Mouse (Mus musculus) thymus, adult 2 months (tissue): ENCODE measurements around the gene Ankra2. TPM values are rescaled to one million over a fixed set of nuclear protein-coding genes. Genes with fewer than 3 reads are reported as not detected.

Source experiments
- DNase-seq: peaks from one replicate; pipeline ENCODE4 v3.0.0; 2021
- H3K27ac ChIP-seq: fragments of 200-500 bp; 2 replicates; pipeline ENCODE4 v1.5.1; 2012; ENCODE audit warnings: low read length, control low read depth; ENCODE audit not compliant: control insufficient read depth, insufficient read depth
- H3K27me3 ChIP-seq: fragments of 200-500 bp; 2 replicates; pipeline ENCODE4 v1.6.1; 2012; ENCODE audit warnings: mild to moderate bottlenecking, low read length, moderate library complexity, mixed read lengths; ENCODE audit not compliant: control insufficient read depth, insufficient read depth
- H3K36me3 ChIP-seq: fragments of 200-500 bp; 2 replicates; pipeline ENCODE4 v1.6.1; 2012; ENCODE audit warnings: mild to moderate bottlenecking, low read length, moderate library complexity; ENCODE audit not compliant: control insufficient read depth, insufficient read depth
- H3K4me1 ChIP-seq: fragments of 200-500 bp; replicated peaks from 2 replicates; pipeline ENCODE4 v1.6.1; 2012; ENCODE audit warnings: low read length; ENCODE audit not compliant: control insufficient read depth, insufficient read depth
- H3K4me3 ChIP-seq: fragments of 200-500 bp; 2 replicates; pipeline ENCODE4 v1.5.1; 2012; ENCODE audit warnings: mild to moderate bottlenecking, low read length, control low read depth, moderate library complexity; ENCODE audit not compliant: control insufficient read depth, insufficient read depth
- CTCF ChIP-seq: fragments of 200-500 bp; IDR thresholded peaks from 2 replicates; pipeline ENCODE4 v1.5.1; 2012; ENCODE audit warnings: mild to moderate bottlenecking, control low read depth, low read length, moderate library complexity, borderline replicate concordance; ENCODE audit not compliant: control insufficient read depth, poor library complexity, insufficient read depth; ENCODE audit errors: extremely low read depth
- POLR2A ChIP-seq: fragments of 200-500 bp; IDR thresholded peaks from 2 replicates; pipeline ENCODE4 v1.6.1; 2012; ENCODE audit warnings: mild to moderate bottlenecking, low read length, control low read depth, moderate library complexity; ENCODE audit not compliant: control insufficient read depth, poor library complexity, insufficient read depth; ENCODE audit errors: extremely low read depth
- WGBS: fragments of 180-500 bp; shearing (Covaris S2); methylation state at CpG from one replicate; pipeline ENCODE4 v1.1.7; 2018; 5-methylcytosine and 5-hydroxymethylcytosine counted together
- polyA plus RNA-seq: library from polyadenylated mRNA; depleted of rRNA; stranded (reverse); fragments of >200 nt; gene quantifications from 2 replicates; pipeline ENCODE4 v1.2.3, GENCODE M21; 2012

The Ankra2 gene
- polyA plus RNA-seq, 1 experiment = 18.9 TPM

DNA sequence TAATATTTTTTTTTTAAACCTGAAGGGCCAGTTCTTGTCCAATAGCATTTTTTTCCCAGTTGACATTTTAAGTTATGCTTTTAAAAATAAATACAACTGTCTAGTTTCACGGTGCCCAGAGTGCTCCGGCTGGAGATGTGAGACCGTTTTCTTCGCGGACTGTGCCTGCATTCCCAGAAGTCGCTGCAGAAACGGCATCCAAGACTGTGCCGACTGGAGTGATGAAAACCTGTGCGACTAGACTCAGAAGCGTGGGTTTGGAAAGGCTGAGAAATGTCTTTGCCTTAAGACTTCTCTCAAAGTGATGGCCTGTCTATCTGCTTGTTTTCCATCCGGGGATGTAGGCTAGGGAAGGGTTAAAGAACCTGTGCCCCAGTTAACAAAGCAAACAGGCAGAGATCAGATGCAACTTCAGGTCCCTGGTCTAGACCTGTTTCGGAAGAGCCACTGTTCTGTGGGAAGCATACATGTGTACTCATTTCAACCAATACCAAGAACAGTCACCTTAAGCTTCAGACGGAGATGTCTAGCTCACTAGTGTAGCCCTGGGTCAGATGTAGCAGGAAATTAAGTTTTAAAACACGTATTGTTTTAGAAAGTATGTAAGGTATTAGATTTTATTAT lies 44.1 kb downstream of the Ankra2 start:
- Histone ChIP-seq H3K4me3 (no peak overlapping the region), H3K4me1 (no peaks in the 10 kb centered on the region), H3K36me3 (peaks cover 36% of the 10 kb centered on the region), H3K27me3 (no peaks in the 10 kb centered on the region), H3K27ac (no peak overlapping the region)
- TF ChIP-seq CTCF (no peak), POLR2A (no peak)
- no peak for DNase-seq
- 87% methylated on average over 14 of the region's 14 CpGs for WGBS

- no peak overlapping the region for H3K4me3 ChIP-seq
These were observed 45.1 kb downstream of the Ankra2 start for GRCm38 (mm10) chr13:98308004-98308403.

DNA sequence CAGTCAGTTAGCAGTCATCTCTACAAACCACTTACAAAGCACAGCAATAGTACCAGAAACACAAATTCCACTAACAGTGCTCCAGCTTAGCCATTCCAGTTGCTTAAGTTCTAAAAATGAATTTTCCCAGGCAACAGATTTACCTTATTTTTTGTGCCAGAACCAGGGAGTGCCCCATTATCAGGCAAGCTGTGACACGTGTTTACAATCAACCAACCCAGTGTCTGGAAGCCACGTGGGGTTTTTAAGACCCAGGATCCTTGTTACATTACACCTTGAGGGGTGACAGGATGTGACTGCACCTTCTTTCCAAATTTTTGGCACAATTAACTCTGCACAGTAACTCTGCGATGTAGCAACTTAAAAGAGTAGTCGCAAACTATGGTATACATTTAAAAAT lies 45.9 kb downstream of the Ankra2 start:
- no peaks in the 10 kb centered on the region for H3K4me1 ChIP-seq
- DNase-seq = no peak
- H3K27ac ChIP-seq = no peak overlapping the region
- no peak overlapping the region for H3K4me3 ChIP-seq
- no peaks in the 10 kb centered on the region for H3K27me3 ChIP-seq
- H3K36me3 ChIP-seq = peaks cover 52% of the 10 kb centered on the region
- 95% methylated on average over 4 of the region's 4 CpGs for WGBS
- TF ChIP-seq POLR2A (no peak), CTCF (no peak)

More at GRCm38 (mm10) chr13:98308004-98308403, 45.1 kb downstream of the Ankra2 start:
- Histone ChIP-seq H3K27me3 (no peaks in the 10 kb centered on the region), H3K36me3 (peaks cover 45% of the 10 kb centered on the region), H3K4me1 (no peaks in the 10 kb centered on the region), H3K27ac (no peak overlapping the region)
- WGBS = 94% methylated on average over 5 of the region's 5 CpGs
- TF ChIP-seq POLR2A (no peak), CTCF (no peak)
- DNase-seq = no peak

DNA sequence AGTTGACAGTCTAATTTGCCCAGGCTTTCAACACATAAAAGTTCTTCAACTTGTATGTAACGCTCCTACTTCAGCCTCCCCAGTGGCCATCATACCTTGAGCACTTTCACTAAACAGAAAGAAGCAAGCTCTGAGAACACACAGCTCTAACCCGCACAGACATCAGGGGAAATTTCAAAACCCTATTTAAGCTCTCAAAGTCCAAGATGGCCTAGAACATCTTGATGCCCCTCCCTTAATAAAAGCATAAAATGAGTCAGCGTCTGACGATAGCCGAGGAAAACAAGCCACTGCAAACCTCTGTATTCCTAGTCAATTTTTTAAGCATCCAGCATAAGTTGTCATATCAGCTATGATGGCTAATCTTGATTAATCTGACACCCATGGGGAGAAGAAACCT lies 48.7 kb downstream of the Ankra2 start:
- TF ChIP-seq CTCF = no peak
- TF ChIP-seq POLR2A = no peak
- Histone ChIP-seq H3K36me3 (peaks cover 55% of the 10 kb centered on the region), H3K27ac (no peak overlapping the region), H3K27me3 (no peaks in the 10 kb centered on the region), H3K4me3 (no peak overlapping the region), H3K4me1 (no peaks in the 10 kb centered on the region; the same call in 1 of the 2 replicates)
- no peak for DNase-seq
- 97% methylated on average over 5 of the region's 5 CpGs for WGBS

DNA sequence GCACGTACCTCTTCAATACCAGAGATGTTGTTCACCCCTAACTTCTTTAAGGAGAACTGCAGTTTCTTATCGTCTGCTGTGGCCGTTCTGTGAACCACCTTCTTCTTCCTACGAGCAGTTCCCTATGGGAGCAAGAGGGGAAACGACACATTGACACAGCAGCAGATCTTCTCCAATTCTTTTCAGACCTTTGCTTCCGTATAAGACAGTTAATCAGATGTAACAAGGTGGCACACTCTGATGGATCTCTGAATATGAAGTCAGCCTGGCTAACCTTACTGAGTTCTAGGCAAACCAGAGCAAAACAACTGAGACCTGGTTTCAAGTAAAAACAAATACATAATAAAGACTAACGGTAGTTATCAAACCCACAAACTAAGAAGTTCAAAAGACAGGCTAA lies 50.8 kb downstream of the Ankra2 start:
- Histone ChIP-seq H3K27ac (no peak overlapping the region), H3K4me1 (no peaks in the 10 kb centered on the region; the same call in 1 of the 2 replicates), H3K36me3 (peaks cover 51% of the 10 kb centered on the region), H3K27me3 (no peaks in the 10 kb centered on the region), H3K4me3 (no peak overlapping the region)
- DNase-seq = no peak
- 92% methylated on average over 7 of the region's 7 CpGs for WGBS
- TF ChIP-seq POLR2A (no peak), CTCF (no peak)

- H3K36me3 ChIP-seq = peaks cover 38% of the 10 kb centered on the region
- H3K4me3 ChIP-seq = no peak overlapping the region
- 85% methylated on average over 4 of the region's 4 CpGs for WGBS
- no peak overlapping the region for H3K27ac ChIP-seq
- no peaks in the 10 kb centered on the region for H3K27me3 ChIP-seq
- H3K4me1 ChIP-seq = no peaks in the 10 kb centered on the region; the same call in 1 of the 2 replicates
- TF ChIP-seq CTCF (no peak), POLR2A (no peak)
- DNase-seq = no peak
These were observed 52.2 kb downstream of the Ankra2 start for GRCm38 (mm10) chr13:98315124-98315523.

DNA sequence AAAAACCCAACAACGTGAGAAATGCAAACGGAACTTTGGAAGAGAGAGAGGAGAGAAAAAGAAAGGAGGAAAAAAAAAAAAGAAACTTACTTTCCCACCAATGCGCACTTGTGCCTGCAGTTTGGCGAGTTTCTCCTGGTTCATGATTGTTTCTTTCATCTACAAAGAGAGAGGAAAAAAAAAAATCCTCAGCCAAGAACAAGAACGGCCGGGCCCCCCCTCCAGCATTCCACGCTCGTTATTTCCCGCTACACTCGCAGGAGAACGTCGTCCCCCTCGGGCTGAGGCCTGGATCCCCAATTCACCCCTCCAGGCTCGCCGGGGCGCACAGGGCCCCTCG lies 53.2 kb downstream of the Ankra2 start:
- no peaks in the 10 kb centered on the region for H3K27me3 ChIP-seq
- no peak for DNase-seq
- H3K36me3 ChIP-seq = peaks cover 28% of the 10 kb centered on the region
- H3K4me3 ChIP-seq = peak overlapping the region; percentile 76
- H3K4me1 ChIP-seq = no peaks in the 10 kb centered on the region; the same call in 1 of the 2 replicates
- TF ChIP-seq CTCF = no peak
- no peak for TF ChIP-seq POLR2A
- no peak overlapping the region for H3K27ac ChIP-seq
- WGBS = under 1% methylated on average over 16 of the region's 17 CpGs
